Mouse (Mus musculus): ENCODE results near the gene Krt222.
"Not testable (repeated sequence)": the region's sequence is repeated elsewhere in the genome, so short reads cannot be mapped to it uniquely, and the experiment has no call there.

The Krt222 gene

GRCm38 (mm10) chr11:99243820-99244374, at the start of gene Krt222:
Gene Krt222 (minus strand): TSS chr11:99244085.
- peak; percentile 60 for DNase-seq

- peak; percentile 66 for DNase-seq
Measured at GRCm38 (mm10) chr11:99292846-99293245, 49.0 kb upstream of the Krt222 start.

- DNase-seq, result peak; percentile 43
Measured at GRCm38 (mm10) chr11:99284833-99285312, 41.0 kb upstream of the Krt222 start, which contains the start of gene Krt24. Gene Krt24 (minus strand): TSS chr11:99285262.

DNA sequence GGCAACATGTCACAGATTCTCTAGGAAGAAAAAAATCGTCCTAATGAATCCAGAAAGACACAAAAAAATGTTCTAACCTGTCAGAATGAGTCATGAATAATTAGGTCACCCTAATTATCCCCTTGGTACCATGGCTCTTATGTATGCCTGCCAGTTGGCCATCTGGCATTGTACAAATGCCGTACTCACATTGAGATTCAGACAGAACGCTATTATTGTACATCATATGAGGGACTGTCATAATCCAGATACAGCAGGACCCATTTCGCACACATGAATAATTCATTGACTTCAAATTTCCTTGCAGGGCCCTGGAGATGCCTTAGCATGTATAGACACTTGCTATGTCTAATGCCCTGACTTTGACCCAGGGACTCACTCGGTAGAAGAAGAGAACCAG, 40.1 kb upstream of the Krt222 start:
- DNase-seq, result peak; percentile 78

DNA sequence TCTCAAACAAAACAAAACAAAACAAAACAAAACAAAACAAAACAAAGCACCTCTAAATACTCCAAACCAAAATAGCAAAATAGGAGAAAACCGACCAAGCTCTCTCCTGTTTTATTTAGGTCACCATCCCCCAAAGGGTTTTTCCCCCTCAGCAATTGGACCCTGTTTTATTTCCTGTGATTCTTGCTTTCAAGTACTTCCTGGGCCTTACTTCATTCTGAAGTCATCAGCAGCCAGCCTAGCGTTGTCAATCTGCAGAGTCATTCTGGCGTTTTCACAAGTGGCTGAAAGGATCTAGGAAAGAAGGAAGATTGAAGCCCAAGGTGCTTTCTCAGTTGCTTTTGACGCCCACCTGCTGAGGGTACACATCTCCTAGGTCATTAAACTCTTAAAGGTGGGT, 39.4 kb upstream of the Krt222 start:
- no peak for DNase-seq

GRCm38 (mm10) chr11:99281116-99281515, 37.2 kb upstream of the Krt222 start:
- DNase-seq, result peak; percentile 53

GRCm38 (mm10) chr11:99279986-99280385, 36.1 kb upstream of the Krt222 start:
- DNase-seq, result no peak

DNA sequence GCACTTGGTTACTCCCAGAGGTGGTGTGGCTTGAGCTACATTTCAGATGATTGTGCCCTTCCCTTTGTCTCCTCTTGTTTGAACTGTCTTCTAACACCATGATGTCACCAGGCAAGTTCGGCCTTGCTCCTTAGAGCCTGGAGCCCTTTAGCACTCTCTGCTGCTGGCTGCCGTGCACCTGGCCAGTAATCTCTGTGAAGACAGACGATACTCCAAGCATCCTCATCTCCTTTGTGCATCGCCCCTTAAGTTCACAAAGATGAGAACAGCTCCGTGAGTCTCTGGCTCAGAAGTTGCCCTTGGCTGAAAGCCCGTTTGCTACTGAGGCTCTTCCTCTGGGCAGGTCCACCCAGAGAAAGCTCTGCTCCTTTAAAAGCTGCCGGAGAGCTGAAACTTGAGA, 32.9 kb upstream of the Krt222 start:
- DNase-seq, result no peak

DNA sequence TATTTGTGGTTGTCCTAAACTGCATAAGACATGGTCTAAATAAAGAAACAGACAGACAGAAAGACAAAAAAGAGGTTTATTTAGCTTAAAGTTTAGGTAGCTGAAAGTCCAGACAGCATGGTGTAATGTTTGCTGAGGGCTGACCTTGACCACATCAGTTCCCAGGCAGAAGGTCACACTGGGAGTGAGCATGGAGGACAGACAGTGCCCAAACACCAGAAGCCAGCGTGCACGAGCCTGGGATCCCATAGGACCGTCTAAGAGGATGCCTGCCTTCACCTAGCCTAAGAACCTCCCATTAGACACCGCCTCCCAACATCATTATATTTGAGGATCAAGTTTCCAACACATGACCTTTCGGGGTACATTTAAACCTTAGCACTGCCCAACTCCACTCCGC, 31.7 kb upstream of the Krt222 start:
- DNase-seq, result no peak

DNA sequence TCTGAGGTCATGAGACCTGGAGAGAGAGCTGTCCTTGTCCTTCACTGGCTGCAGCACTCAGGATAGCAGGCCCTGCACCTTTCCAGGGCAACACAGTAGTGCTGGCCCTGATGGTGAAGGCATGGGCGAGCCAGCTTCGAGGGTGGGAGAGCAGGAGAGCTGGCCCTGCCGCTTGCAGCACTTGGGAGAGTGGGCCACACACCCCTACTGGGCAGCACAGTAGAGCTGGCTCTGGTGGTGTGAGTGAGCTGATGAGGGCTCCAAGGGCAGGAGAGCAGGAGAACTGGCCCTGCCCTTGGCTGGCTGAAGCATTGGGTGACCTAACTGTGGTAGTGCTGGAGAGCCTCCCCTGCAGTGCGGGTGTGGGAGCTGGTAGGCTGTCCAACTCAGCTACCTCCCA, 28.8 kb upstream of the Krt222 start:
- DNase-seq, result no peak

- DNase-seq, result no peak
Measured at GRCm38 (mm10) chr11:99269192-99269591, 25.3 kb upstream of the Krt222 start.

GRCm38 (mm10) chr11:99265796-99266195, 21.9 kb upstream of the Krt222 start:
- no peak for DNase-seq

DNA sequence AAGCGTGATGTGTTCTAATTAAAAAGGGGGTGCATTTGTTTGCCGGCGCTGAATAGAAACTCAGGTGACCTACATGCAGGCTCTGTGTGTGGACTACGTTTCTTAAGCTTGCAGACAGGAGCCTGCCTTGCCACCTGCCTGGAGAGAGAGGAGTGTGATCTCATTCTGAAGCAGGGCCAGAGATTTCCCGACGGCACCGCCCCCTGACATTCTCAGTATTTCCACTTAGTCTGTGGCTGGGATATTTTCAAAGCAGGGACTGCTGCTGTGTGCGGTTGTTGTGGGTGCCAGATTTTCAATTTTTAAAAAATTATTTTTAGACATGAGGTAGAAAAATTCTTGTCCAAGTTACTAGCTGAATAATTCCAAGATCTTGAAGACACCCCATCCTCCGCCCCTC, 21.3 kb upstream of the Krt222 start:
- DNase-seq, result no peak

DNA sequence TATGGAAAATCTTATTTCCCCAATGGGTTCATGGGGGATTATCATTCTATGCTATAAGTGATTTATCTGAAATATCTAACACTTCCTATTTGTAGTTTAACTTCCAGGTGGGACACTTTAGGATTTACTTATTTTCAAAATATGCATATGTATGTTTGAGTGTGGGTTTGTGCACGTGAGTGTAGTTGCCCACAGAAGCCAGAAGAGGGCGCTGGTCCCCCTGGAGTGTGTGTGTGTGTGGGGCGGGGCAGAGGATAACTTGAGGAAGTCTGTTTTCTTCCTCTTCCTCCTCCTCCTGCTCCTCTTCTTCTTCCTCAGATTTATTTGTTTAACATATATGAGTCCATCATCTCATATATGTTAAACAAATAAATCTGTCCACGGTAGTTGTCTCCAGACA, 12.3 kb upstream of the Krt222 start:
- no peak for DNase-seq

- no peak for DNase-seq
Measured at GRCm38 (mm10) chr11:99255316-99255715, 11.4 kb upstream of the Krt222 start.

DNA sequence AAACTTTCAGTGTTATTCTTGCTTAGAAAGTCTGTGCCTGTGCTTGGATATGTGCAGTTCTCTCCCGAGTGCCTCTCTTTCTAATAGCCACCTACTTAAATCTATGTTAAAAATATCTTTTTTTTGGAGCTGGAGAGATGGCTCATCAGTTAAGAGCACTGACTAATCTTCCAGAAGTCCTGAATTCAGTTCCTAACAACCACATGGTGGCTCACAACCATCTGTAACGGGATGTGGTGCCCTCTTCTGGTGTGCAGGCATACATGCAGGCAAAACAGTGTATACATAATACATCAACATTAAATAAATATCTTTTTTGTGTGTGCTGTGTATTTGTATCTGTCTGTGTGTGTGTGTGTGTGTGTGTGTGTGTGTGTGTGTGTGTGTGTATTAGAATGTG, 10.0 kb upstream of the Krt222 start:
- no peak for DNase-seq

GRCm38 (mm10) chr11:99252671-99253070, 8.8 kb upstream of the Krt222 start:
- DNase-seq, result peak; percentile 20

- DNase-seq, result no peak
Measured at GRCm38 (mm10) chr11:99250666-99251065, 6.8 kb upstream of the Krt222 start.

- no peak for DNase-seq
Measured at GRCm38 (mm10) chr11:99250241-99250640, 6.4 kb upstream of the Krt222 start.

DNA sequence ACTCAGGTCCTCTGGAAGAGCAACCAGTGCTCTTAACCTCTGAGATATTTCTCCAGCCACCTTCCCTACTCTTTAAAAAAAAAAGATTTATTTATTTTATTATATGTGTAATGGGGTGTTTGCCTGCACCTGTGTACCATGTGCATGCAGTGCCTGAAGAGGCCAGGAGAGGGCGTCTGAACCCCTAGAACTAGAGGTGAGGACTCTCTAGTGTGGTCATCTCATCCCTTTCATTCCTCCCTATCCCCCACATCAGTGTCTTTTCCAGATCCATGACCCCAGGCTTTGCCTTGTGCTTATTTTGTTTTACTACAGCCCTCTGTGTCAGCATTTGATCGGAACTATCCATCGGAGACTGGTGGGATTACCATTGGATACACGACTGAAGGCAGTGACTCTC, 5.2 kb upstream of the Krt222 start:
- DNase-seq, result peak; percentile 43

GRCm38 (mm10) chr11:99247916-99248315, 4.0 kb upstream of the Krt222 start:
- no peak for DNase-seq

- DNase-seq, result not testable (repeated sequence)
Measured at GRCm38 (mm10) chr11:99244519-99244918, 634 bp upstream of the Krt222 start.

- no peak for DNase-seq
Measured at GRCm38 (mm10) chr11:99243200-99243819, 575 bp downstream of the Krt222 start.

DNA sequence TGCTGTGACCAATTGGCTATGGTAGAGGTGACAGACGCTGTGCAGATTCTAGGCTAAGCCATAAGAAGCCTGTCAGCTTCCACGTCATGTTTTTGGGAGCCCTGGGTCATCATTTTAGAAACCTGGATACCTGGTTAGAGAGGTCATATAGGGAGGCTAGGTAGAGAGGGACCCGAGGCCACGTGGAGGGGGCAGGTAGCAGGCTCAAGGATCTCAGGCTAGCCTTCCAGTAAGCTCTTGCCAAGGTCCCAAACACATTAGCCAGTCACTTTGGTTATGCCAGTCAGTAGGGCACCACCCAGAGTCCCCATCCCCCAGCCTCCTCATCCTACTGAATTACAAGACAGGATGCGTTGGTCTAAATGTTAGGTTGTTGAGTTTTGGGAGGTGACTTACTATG, 1.8 kb downstream of the Krt222 start:
- no peak for DNase-seq

DNA sequence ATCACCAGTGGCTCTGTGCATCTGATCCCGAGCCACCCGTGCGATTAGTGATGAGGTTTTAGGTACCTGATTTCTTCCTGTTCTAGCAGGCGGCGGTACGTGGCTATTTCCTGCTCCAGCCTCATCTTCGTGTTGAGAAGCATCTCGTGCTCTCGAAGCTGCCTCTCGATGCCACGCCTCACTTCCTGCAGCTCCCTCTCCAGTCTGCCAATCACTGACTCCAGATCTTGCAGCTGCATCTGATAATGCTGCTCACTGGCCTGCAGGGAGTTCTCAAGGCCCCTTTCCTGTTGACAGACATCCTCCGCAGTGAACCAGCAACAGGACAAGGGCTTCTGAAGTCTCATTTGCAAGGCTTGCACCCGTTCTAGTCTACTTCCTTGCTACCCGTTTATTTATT, 5.4 kb downstream of the Krt222 start:
- no peak for DNase-seq
